22 mouse cellular contexts compared by ENCODE assay signal in the genomic region with DNA sequence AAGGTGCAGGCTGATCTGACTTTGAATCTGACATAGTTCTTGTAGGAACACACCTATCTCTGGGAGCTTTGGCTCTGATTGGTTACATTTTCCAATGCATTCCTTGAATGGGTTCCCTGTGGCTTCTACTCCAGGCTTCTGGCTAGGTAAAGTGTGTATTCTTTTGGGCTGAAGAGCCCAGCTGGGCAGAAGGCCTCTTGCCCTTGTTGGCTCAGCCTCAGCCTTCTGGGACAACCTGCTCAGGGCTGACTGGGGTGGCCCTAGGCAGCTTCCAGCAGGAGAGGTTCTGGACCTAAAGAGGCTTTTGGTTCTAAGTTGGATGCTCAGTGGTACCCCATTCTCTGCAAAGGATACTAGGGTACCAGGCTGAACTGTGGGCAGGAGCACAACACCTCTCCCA.
DNase-seq lines count a peak whose midpoint lies in the region; ATAC-seq and TF ChIP-seq lines count a peak whose summit lies in the region.
"Had no signal": no experiment of that assay in that cellular context is flagged by ENCODE, and none has a peak within 500 bp of the region (broad histone marks: within the 10 kb centered on the region; RNA-seq: fewer than 3 reads in every experiment).

No protein-coding gene starts in this region.

- no peak overlapping the region for H3K27ac ChIP-seq in cerebellum, adult 2 months (ENCODE audit: insufficient read depth, low read length)
- H3K27ac ChIP-seq: heart, adult 2 months; heart, embryonic 10.5 days; heart, embryonic 13.5 days; hindbrain, embryonic 12.5 days; hindbrain, embryonic 15.5 days; kidney, embryonic 15.5 days had no signal

- H3K27me3 ChIP-seq in cerebellum, adult 2 months (ENCODE audit: control insufficient read depth, insufficient read depth, low read length) = no peaks in the 10 kb centered on the region; the same call in 1 of the 2 replicates
- H3K27me3 ChIP-seq: heart, embryonic 13.5 days; hindbrain, embryonic 12.5 days; hindbrain, embryonic 15.5 days; kidney, embryonic 15.5 days; Patski had no signal

- H3K4me3 ChIP-seq in cerebellum, adult 2 months (replicated peaks; ENCODE audit: insufficient read depth, low read depth, low read length) = no peak overlapping the region
- H3K4me3 ChIP-seq: heart, adult 2 months; heart, embryonic 10.5 days; heart, embryonic 13.5 days; hindbrain, embryonic 12.5 days; hindbrain, embryonic 15.5 days; kidney, embryonic 15.5 days had no signal

- TF ChIP-seq POLR2A in cerebellum, adult 2 months (IDR thresholded peaks at IDR 0.05; ENCODE audit: borderline replicate concordance, insufficient read depth, low read length) = no peak

- H3K4me1 ChIP-seq in cerebellum, adult 2 months (ENCODE audit: control insufficient read depth, insufficient read depth, low read length) = peaks cover 15% of the 10 kb centered on the region
- H3K4me1 ChIP-seq: heart, embryonic 10.5 days; heart, embryonic 13.5 days had no signal

- DNase-seq in cerebellum, postnatal 10 days = no peak
- peak; percentile 21 for DNase-seq in brain, adult 2 months (ENCODE audit: low read depth, low spot score)
- DNase-seq in cerebellum, adult 2 months = peak; percentile 55 to 76
- DNase-seq in cerebellum, adult 9-11 months = peak; percentile 75
- DNase-seq in kidney, adult 9 months = no peak
- DNase-seq in adrenal gland, postnatal 4 days (ENCODE audit: low spot score in 2 of 2) = no peak
- DNase-seq: adrenal gland, postnatal 14 days; gastrocnemius, postnatal 10 days; gastrocnemius, postnatal 36 days; heart, adult 2 months; heart, postnatal 14 days; kidney, adult 2 months had no signal

- 0 out of 2 replicates have a peak, but pooled peaks have one; percentile 40 for ATAC-seq in cerebellum, adult (ENCODE audit: insufficient number of reproducible peaks, low FRiP score, low TSS enrichment)
- no peak for ATAC-seq in monocyte, adult 5-6 weeks (replicated peaks; ENCODE audit: insufficient number of reproducible peaks, low FRiP score, low TSS enrichment, poor library complexity, severe bottlenecking)
- ATAC-seq: forebrain, embryonic 14.5 days; intestine, postnatal 0 days; Patski had no signal

- TF ChIP-seq CTCF in cerebellum, adult 2 months (IDR thresholded peaks at IDR 0.05; ENCODE audit: borderline replicate concordance, insufficient read depth, low read depth, low read length) = no peak

Comparison
In these comparisons a context has a peak if more than half of its experiments do, and no peak if none do; other contexts are left out.
1. DNase-seq: peak in brain, adult 2 months (single experiment), cerebellum, adult 2 months (2 of 2) and cerebellum, adult 9-11 months (single experiment); none in cerebellum, postnatal 10 days (0 of 2), kidney, adult 9 months (single experiment) and adrenal gland, postnatal 4 days (0 of 2).